Mouse (Mus musculus) stomach, postnatal 0 days (tissue): ENCODE results near the gene Gm45785. TPM values are rescaled to one million over a fixed set of nuclear protein-coding genes. Genes with fewer than 3 reads are reported as not detected.
A peak's percentile ranks its signal among the peaks of the same experiment; 100 is the strongest.

ENCODE experiments used
- ATAC-seq: fragments of 200-750 bp; cut with Nextera tagmentation; 2 replicates; pipeline ENCODE4 v1.8.0; 2017; ENCODE audit not compliant: low FRiP score, low TSS enrichment
- DNase-seq: peaks from one replicate; pipeline ENCODE4 v3.0.0-alpha.2; 2016; ENCODE audit warnings: low spot score
- H3K27ac ChIP-seq: fragments of 300-500 bp; sonication (generic); replicated peaks from 2 replicates; pipeline ENCODE4 v1.5.1; 2014; ENCODE audit warnings: mild to moderate bottlenecking, control low read depth
- H3K27me3 ChIP-seq: fragments of 300-500 bp; sonication (generic); 2 replicates; pipeline ENCODE4 v1.6.1; 2014; ENCODE audit warnings: low read length; ENCODE audit not compliant: control insufficient read depth, insufficient read depth
- H3K36me3 ChIP-seq: fragments of 300-500 bp; sonication (generic); 2 replicates; pipeline ENCODE4 v1.6.1; 2014; ENCODE audit warnings: low read length, mixed read lengths; ENCODE audit not compliant: control insufficient read depth, insufficient read depth
- H3K4me1 ChIP-seq: fragments of 300-500 bp; sonication (generic); replicated peaks from 2 replicates; pipeline ENCODE4 v1.6.1; 2014; ENCODE audit warnings: antibody characterized with exemption; ENCODE audit not compliant: control insufficient read depth, insufficient read depth
- H3K4me2 ChIP-seq: fragments of 300-500 bp; sonication (generic); replicated peaks from 2 replicates; pipeline ENCODE4 v1.6.1; 2014; ENCODE audit warnings: low read depth, mild to moderate bottlenecking, control low read depth, moderate library complexity
- H3K4me3 ChIP-seq: fragments of 300-500 bp; sonication (generic); 2 replicates; pipeline ENCODE4 v1.5.1; 2014; ENCODE audit warnings: low read depth, low read length, control low read depth
- H3K9ac ChIP-seq: fragments of 300-500 bp; sonication (generic); 2 replicates; pipeline ENCODE4 v1.6.1; 2014; ENCODE audit warnings: mild to moderate bottlenecking, low read length, control low read depth, mixed read lengths
- H3K9me3 ChIP-seq: fragments of 300-500 bp; sonication (generic); 2 replicates; pipeline ENCODE4 v1.6.1; 2016; ENCODE audit warnings: low read length; ENCODE audit not compliant: control insufficient read depth
- CTCF ChIP-seq: IDR thresholded peaks from 2 replicates; pipeline ENCODE4 v1.5.1; 2016; ENCODE audit warnings: antibody characterized with exemption, low read depth, mild to moderate bottlenecking, moderate library complexity
- EP300 ChIP-seq: optimal IDR thresholded peaks from 2 replicates; pipeline ENCODE3; 2016; ENCODE audit warnings: antibody characterized with exemption
- WGBS: fragments of 180-500 bp; shearing (Covaris S2); extraction: QIAGEN DNeasy Blood & Tissue Kit; methylation state at CpG from one replicate; pipeline ENCODE4 v1.1.7; 2014; 5-methylcytosine and 5-hydroxymethylcytosine counted together
- polyA plus RNA-seq: library from polyadenylated mRNA; unstranded; fragments of >200 nt; fragmentation: Nextera tagmentation; extraction: Ambion mirVana; gene quantifications from 2 replicates; pipeline ENCODE4 v1.2.1, GENCODE M21; 2015

Gene Gm45785
- polyA plus RNA-seq, 1 experiment from 2014 or later = not detected

GRCm38 (mm10) chr7:140881696-140882468 is 25.8 kb upstream of the Gm45785 start, which contains the start of the genes Psmd13 and Sirt3:
TSS of gene Psmd13 (plus strand) at chr7:140881968.
TSS of gene Sirt3 (minus strand) at chr7:140882309.
- Histone ChIP-seq H3K9me3 (no peaks in the 10 kb centered on the region), H3K27ac (peak within 1 kb of the TSS; percentile 88), H3K4me3 (peak within 1 kb of the TSS; percentile 71), H3K27me3 (no peaks in the 10 kb centered on the region), H3K4me1 (no peaks in the 10 kb centered on the region), H3K36me3 (no peaks in the 10 kb centered on the region), H3K9ac (peak within 1 kb of the TSS; percentile 72), H3K4me2 (peak within 1 kb of the TSS; percentile 80)
- WGBS = under 1% methylated on average over 56 of the region's 59 CpGs
- DNase-seq (peak; percentile 95), ATAC-seq (peak; percentile 97)
- no peak for TF ChIP-seq EP300
- TF ChIP-seq CTCF = peak; percentile 13; the same call in 1 of the 2 replicates

GRCm38 (mm10) chr7:140880865-140881515 is 24.9 kb upstream of the Gm45785 start:
- peak overlapping the region; percentile 72; the same call in 1 of the 2 replicates for H3K9ac ChIP-seq
- 13% methylated on average over 8 of the region's 8 CpGs for WGBS

GRCm38 (mm10) chr7:140880419-140880818 is 24.3 kb upstream of the Gm45785 start:
- 75% methylated on average over 3 of the region's 3 CpGs for WGBS

More at GRCm38 (mm10) chr7:140880865-140881515, 24.9 kb upstream of the Gm45785 start:
- Histone ChIP-seq H3K4me1 (no peaks in the 10 kb centered on the region), H3K27ac (no peak overlapping the region), H3K9me3 (no peaks in the 10 kb centered on the region), H3K4me2 (peak overlapping the region; percentile 80), H3K4me3 (peak overlapping the region; percentile 71), H3K27me3 (no peaks in the 10 kb centered on the region), H3K36me3 (no peaks in the 10 kb centered on the region; the same call in 1 of the 2 replicates)
- DNase-seq = no peak
- ATAC-seq = no peak
- TF ChIP-seq CTCF = no peak
- no peak for TF ChIP-seq EP300

GRCm38 (mm10) chr7:140879355-140879754 is 23.2 kb upstream of the Gm45785 start:
- no peak overlapping the region for H3K4me2 ChIP-seq
- no peak for ATAC-seq
- WGBS = 83% methylated on average over 7 of the region's 7 CpGs

More at GRCm38 (mm10) chr7:140880419-140880818, 24.3 kb upstream of the Gm45785 start:
- Histone ChIP-seq H3K36me3 (no peaks in the 10 kb centered on the region; the same call in 1 of the 2 replicates), H3K4me1 (no peaks in the 10 kb centered on the region), H3K27ac (no peak overlapping the region), H3K9ac (no peak overlapping the region), H3K4me2 (no peak overlapping the region), H3K4me3 (no peak overlapping the region), H3K27me3 (no peaks in the 10 kb centered on the region), H3K9me3 (no peaks in the 10 kb centered on the region)
- ATAC-seq (no peak), DNase-seq (no peak)
- no peak for TF ChIP-seq CTCF
- TF ChIP-seq EP300 = no peak

GRCm38 (mm10) chr7:140877364-140877763 is 21.2 kb upstream of the Gm45785 start:
- Histone ChIP-seq H3K27ac (no peak overlapping the region), H3K4me2 (no peak overlapping the region), H3K4me3 (no peak overlapping the region), H3K36me3 (peaks cover 4% of the 10 kb centered on the region), H3K9me3 (no peaks in the 10 kb centered on the region), H3K9ac (no peak overlapping the region), H3K4me1 (no peaks in the 10 kb centered on the region), H3K27me3 (no peaks in the 10 kb centered on the region)
- no peak for TF ChIP-seq CTCF
- no peak for TF ChIP-seq EP300
- 67% methylated on average over 6 of the region's 6 CpGs for WGBS
- no peak for DNase-seq
- no peak for ATAC-seq

More at GRCm38 (mm10) chr7:140879355-140879754, 23.2 kb upstream of the Gm45785 start:
- no peak overlapping the region for H3K9ac ChIP-seq
- TF ChIP-seq CTCF (no peak), EP300 (no peak)
- H3K27me3 ChIP-seq = no peaks in the 10 kb centered on the region
- no peak for DNase-seq
- no peak overlapping the region for H3K4me3 ChIP-seq
- H3K4me1 ChIP-seq = no peaks in the 10 kb centered on the region
- no peaks in the 10 kb centered on the region for H3K9me3 ChIP-seq
- peaks cover 3% of the 10 kb centered on the region for H3K36me3 ChIP-seq
- no peak overlapping the region for H3K27ac ChIP-seq
